Mouse (Mus musculus): ENCODE results near the gene Arl13a. TPM values are rescaled to one million over a fixed set of nuclear protein-coding genes. Genes with fewer than 3 reads are reported as not detected.
"Not testable (repeated sequence)": the region's sequence is repeated elsewhere in the genome, so short reads cannot be mapped to it uniquely, and the experiment has no call there.

Gene Arl13a
- polyA plus RNA-seq (2021) = not detected

DNA sequence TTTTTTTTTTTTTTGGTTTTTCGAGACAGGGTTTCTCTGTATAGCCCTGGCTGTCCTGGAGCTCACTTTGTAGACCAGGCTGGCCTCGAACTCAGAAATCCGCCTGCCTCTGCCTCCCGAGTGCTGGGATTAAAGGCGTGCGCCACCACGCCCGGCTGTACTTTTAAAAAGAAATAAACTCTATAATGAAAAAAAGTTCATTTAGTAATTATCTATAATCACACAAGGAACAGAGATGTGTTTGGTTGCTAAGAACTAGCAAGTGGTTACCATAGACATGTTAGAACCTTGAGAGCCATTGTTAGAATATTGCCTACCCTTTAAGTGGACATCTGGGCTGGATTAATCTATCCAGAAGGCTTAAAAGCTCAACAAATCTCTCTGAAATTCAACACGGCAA, at the start of gene Arl13a:
TSS of gene Arl13a (plus strand) at position 301 of the 400 bp plus-strand sequence.
- ATAC-seq; POLR2A ChIA-PET; H3K27me3 ChIP-seq; DNase-seq (ENCODE audit: low read depth, low spot score); in situ Hi-C loops (cut with MboI; ENCODE audit: low pct_unique_long_range_greater_than_20kb): not testable (repeated sequence)
- CTCF ChIA-PET = interaction anchor here (1.1 kb wide), 1 partner anchor 13 kb away, joined by 3 read pairs; no protein-coding TSS in a partner anchor

GRCm38 (mm10) chrX:134140024-134140423, 47.3 kb upstream of the Arl13a start:
- POLR2A ChIA-PET = no interaction called here
- in situ Hi-C loops (cut with MboI; ENCODE audit: low pct_unique_long_range_greater_than_20kb) = no loop called here
- TF ChIP-seq CTCF (IDR thresholded peaks at IDR 0.05) = no peak

GRCm38 (mm10) chrX:134141551-134141950, 45.8 kb upstream of the Arl13a start:
- in situ Hi-C loops (cut with MboI; ENCODE audit: low pct_unique_long_range_greater_than_20kb) = no loop called here
- ATAC-seq = no peak
- no peak for TF ChIP-seq CTCF (IDR thresholded peaks at IDR 0.05)
- POLR2A ChIA-PET = no interaction called here
- peaks cover 37% of the 10 kb centered on the region for H3K27me3 ChIP-seq
- no peak for DNase-seq (ENCODE audit: low read depth, low spot score)
- CTCF ChIA-PET = interaction anchor here (0.9 kb wide), 1 partner anchor 27 kb away, joined by 3 read pairs; no protein-coding TSS in a partner anchor

More at GRCm38 (mm10) chrX:134140024-134140423, 47.3 kb upstream of the Arl13a start:
- ATAC-seq (no peak), DNase-seq (ENCODE audit: low read depth, low spot score) (no peak)
- peaks cover 38% of the 10 kb centered on the region for H3K27me3 ChIP-seq
- CTCF ChIA-PET = no interaction called here

DNA sequence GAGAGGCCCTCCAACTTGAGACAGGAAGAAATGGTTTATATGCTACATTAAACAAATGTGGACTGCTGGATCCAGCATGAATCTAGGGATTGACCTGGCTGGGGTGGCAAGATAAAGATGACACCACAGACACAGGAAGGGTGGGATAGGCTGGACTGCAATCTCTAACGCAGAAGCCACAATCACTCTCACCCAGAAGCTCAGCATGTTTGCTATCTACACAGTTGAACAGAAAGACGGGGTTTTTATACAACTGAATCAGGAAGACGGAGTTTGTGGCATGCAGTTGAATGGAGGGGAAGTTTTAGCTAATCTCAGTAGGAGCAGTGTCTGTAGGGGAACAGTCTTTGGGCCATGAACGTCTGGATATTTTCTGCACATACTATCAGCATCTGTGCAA, 45.3 kb upstream of the Arl13a start:
- DNase-seq (ENCODE audit: low read depth, low spot score) = no peak
- peaks cover 36% of the 10 kb centered on the region for H3K27me3 ChIP-seq

DNA sequence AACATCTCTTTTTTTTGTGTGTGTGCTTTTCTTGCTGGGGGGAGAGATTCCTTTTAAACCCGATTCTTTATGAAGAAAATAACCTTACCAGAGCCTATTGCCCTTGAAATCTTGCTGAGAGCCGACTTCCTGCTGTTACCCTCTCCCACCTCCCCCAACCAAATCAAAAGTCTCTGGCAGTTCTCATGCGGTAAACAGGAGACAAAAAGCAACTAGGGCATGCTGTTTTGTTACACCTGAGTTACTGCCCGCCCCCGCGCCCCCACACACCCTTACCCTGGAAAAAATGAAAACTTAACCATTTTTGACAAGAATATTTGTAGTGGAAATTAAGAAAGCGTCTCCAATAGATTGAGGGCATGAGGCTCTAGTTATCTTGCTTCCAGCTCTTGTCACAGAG, 29.1 kb upstream of the Arl13a start:
- DNase-seq (ENCODE audit: low read depth, low spot score) (no peak), ATAC-seq (no peak)
- CTCF ChIA-PET = no interaction called here
- no peak for TF ChIP-seq CTCF (IDR thresholded peaks at IDR 0.05)
- POLR2A ChIA-PET = no interaction called here
- H3K27me3 ChIP-seq = peaks cover 11% of the 10 kb centered on the region
- in situ Hi-C loops (cut with MboI; ENCODE audit: low pct_unique_long_range_greater_than_20kb) = no loop called here

More for the DNA sequence above, 45.3 kb upstream of the Arl13a start:
- no peak for ATAC-seq
- in situ Hi-C loops (cut with MboI; ENCODE audit: low pct_unique_long_range_greater_than_20kb) = no loop called here
- ChIA-PET CTCF (no interaction called here), POLR2A (no interaction called here)
- TF ChIP-seq CTCF (IDR thresholded peaks at IDR 0.05) = no peak

DNA sequence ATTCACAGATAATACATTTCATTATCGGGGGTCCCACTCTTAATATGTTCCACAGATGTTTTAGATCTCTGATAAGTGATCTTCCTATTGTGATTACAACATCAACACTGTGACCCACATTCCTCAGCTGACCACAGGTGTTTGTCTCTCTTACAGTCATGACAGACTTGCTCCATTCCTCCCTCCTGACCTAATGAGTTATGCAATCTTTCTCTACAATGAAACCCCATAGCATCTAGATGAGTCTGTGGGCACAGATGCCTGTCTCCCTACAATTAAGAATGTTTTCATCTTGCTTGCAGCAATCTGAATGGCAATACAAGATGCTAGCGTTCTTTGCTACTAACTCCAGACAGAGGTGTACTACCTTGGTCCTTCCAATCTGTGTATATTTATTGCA, 26.9 kb upstream of the Arl13a start:
- TF ChIP-seq CTCF (IDR thresholded peaks at IDR 0.05) = no peak
- ATAC-seq (peak; percentile 87), DNase-seq (ENCODE audit: low read depth, low spot score) (peak; percentile 7)
- CTCF ChIA-PET = no interaction called here
- H3K27me3 ChIP-seq = peaks cover 10% of the 10 kb centered on the region
- POLR2A ChIA-PET = no interaction called here
- in situ Hi-C loops (cut with MboI; ENCODE audit: low pct_unique_long_range_greater_than_20kb) = no loop called here

GRCm38 (mm10) chrX:134162043-134162720, 25.1 kb upstream of the Arl13a start, which contains the start of gene Xkrx:
Gene Xkrx, minus strand, starts transcription at chrX:134162076.
- ATAC-seq (no peak), DNase-seq (ENCODE audit: low read depth, low spot score) (no peak)
- no peak for TF ChIP-seq CTCF (IDR thresholded peaks at IDR 0.05)
- CTCF ChIA-PET = no interaction called here
- H3K27me3 ChIP-seq = peaks cover 17% of the 10 kb centered on the region
- in situ Hi-C loops (cut with MboI; ENCODE audit: low pct_unique_long_range_greater_than_20kb) = no loop called here
- POLR2A ChIA-PET = no interaction called here

GRCm38 (mm10) chrX:134162826-134163225, 24.5 kb upstream of the Arl13a start:
- DNase-seq (ENCODE audit: low read depth, low spot score) (no peak), ATAC-seq (no peak)
- ChIA-PET CTCF (no interaction called here), POLR2A (interaction anchor here (0.7 kb wide), 1 partner anchor 9 kb away, joined by 5 read pairs; no protein-coding TSS in a partner anchor)
- peaks cover 18% of the 10 kb centered on the region for H3K27me3 ChIP-seq
- in situ Hi-C loops (cut with MboI; ENCODE audit: low pct_unique_long_range_greater_than_20kb) = no loop called here
- TF ChIP-seq CTCF (IDR thresholded peaks at IDR 0.05) = no peak

GRCm38 (mm10) chrX:134163484-134163883, 23.8 kb upstream of the Arl13a start:
- ChIA-PET POLR2A (interaction anchor here (0.7 kb wide), 1 partner anchor 10 kb away, joined by 5 read pairs; no protein-coding TSS in a partner anchor), CTCF (no interaction called here)
- H3K27me3 ChIP-seq = peaks cover 18% of the 10 kb centered on the region
- in situ Hi-C loops (cut with MboI; ENCODE audit: low pct_unique_long_range_greater_than_20kb) = no loop called here
- TF ChIP-seq CTCF (IDR thresholded peaks at IDR 0.05) = no peak
- DNase-seq (ENCODE audit: low read depth, low spot score) (no peak), ATAC-seq (no peak)

DNA sequence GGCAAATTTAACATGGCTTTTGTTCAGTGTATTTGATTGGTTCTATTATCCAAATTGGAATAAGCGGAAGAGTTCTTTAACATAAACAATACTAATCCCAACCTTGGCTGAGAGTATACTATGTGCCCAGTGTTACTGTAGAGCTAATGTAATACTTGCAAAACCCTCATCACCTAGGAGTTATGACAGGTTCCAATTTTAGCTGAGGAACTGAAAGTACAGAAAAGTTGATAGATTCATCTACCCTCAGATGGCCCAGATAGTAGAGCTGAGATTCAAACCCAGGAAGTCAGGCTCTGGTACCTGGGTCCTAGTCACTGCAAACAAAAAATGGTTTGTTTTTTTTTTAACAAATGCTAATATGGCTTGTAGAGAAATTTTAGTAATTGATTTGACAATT, 16.7 kb upstream of the Arl13a start:
- CTCF ChIA-PET = no interaction called here
- TF ChIP-seq CTCF (IDR thresholded peaks at IDR 0.05) = no peak

DNA sequence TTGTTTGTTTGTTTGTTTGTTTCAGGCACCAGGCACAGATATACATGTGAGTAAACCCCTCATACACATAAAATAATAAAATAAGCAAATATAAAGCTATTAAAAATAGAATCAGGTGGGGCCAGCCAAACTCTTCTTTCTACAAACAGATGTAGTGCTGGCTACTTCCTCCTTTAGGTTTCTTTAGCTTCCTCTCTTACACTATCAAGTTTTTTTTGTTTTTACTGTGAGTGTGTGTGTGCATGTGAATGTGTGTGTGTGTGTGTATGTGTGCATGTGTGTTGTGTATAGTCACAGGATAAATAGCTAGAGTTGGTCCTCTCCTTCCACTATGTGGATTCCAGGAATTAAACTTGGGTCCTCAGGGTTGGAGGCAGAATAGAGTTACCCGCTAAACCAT, 12.6 kb upstream of the Arl13a start:
- TF ChIP-seq CTCF (IDR thresholded peaks at IDR 0.05) = no peak
- in situ Hi-C loops (cut with MboI; ENCODE audit: low pct_unique_long_range_greater_than_20kb) = no loop called here
- ATAC-seq = no peak
- peaks cover 15% of the 10 kb centered on the region for H3K27me3 ChIP-seq
- ChIA-PET CTCF (no interaction called here), POLR2A (no interaction called here)
- DNase-seq (ENCODE audit: low read depth, low spot score) = no peak

More for the DNA sequence above, 16.7 kb upstream of the Arl13a start:
- H3K27me3 ChIP-seq = peaks cover 14% of the 10 kb centered on the region
- no peak for DNase-seq (ENCODE audit: low read depth, low spot score)
- no peak for ATAC-seq
- POLR2A ChIA-PET = no interaction called here
- in situ Hi-C loops (cut with MboI; ENCODE audit: low pct_unique_long_range_greater_than_20kb) = no loop called here

DNA sequence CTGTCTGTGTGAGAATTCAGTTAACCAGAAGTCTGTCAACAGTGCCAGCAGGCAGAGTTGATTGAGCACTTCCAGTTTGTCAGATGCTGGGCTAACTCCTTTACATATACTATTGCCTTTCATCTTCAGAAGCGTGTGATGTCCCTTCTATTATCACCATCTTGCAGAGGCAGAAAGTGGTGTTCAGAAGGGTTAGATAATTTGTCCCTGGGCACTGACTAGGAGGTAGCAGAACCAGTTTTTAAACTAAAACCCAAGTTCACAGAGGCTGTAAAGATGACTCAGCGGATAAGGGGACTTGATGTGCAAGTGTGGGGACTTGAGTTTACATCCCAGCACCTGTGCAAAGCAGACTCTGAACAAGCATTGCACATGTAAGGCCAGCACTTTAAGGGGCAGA, 21.2 kb downstream of the Arl13a start:
- ATAC-seq = no peak
- no peak for TF ChIP-seq CTCF (IDR thresholded peaks at IDR 0.05)
- peaks cover 18% of the 10 kb centered on the region for H3K27me3 ChIP-seq
- no peak for DNase-seq (ENCODE audit: low read depth, low spot score)
- in situ Hi-C loops (cut with MboI; ENCODE audit: low pct_unique_long_range_greater_than_20kb) = no loop called here
- ChIA-PET POLR2A (no interaction called here), CTCF (no interaction called here)
